Mouse (Mus musculus): ENCODE data around the gene Apoe.
A peak's percentile ranks its signal among the peaks of the same experiment; 100 is the strongest.

Gene Apoe

DNA sequence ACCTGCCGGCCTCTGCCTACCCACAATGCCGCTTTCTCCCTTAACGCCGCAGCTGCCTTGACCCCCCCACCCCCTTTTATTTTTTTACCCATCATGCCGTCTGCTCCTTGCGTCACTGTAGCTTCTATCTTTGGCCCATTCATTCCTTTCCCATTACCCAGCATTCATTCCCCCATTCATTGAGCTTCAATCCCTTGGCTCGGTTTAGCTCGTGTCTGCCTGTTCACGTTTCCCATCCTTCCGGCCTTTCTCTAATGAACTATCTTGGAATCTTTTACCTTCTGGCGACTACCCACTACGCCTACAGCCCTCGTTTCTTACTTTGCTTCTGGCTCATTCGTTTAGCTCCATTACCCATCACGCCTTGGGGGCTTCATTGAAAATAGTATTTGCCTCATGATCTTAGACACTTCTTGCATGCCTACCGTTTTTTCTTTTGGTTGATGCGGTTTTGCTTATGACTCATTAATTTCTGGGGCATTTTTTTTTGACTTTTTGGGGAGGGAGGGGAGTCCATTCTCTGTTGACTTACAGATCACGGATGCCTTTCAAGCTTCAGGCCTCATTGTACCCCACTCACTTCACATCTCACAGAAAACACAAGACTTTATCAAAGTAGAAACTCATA, 17.2 kb upstream of the Apoe start:
- DNase-seq (ENCODE audit: low read depth, low spot score) = no peak

DNA sequence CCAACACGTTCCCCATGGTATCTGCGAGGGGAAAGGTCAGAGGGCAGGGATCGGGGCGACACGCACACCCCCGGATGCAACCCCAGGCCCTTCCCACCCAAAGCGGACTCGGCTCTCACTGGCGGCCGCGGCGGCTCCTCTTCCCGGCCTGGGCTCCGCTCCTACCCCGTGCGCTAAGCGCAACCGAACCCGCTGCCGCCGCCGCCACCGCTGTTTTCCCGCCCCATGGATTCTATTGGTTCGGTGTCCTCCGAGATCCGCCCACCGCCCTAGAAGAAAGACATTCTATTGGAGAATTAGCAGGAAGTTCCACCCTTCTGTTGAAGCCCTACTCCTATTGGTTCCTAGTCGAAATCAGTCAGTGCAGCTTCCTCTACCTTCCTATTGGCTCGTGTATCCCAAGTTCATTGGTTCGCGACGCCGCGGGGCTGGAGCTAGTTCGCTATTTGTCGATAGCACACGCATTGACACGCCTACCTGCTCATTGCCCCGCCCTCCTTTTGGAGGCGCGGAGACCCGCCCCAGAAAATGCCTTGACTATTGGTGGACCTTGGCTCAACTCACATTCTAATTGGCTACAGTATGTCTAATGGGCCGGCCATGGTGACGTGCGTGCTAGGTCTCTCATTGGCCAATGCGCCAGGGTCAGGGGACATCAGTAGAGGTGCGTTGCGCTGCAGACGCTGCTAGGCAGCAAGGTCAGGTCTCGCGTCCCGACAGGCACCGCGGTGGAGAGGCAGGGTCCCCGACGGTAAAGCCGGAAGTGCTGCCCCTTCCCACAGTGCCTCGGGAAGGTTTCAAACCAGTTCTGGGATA, 16.5 kb upstream of the Apoe start, which contains the start of gene Tomm40:
Gene Tomm40 (minus strand): TSS at position 200 of the 816 bp plus-strand sequence.
- DNase-seq (ENCODE audit: low read depth, low spot score) = peak; percentile 100

DNA sequence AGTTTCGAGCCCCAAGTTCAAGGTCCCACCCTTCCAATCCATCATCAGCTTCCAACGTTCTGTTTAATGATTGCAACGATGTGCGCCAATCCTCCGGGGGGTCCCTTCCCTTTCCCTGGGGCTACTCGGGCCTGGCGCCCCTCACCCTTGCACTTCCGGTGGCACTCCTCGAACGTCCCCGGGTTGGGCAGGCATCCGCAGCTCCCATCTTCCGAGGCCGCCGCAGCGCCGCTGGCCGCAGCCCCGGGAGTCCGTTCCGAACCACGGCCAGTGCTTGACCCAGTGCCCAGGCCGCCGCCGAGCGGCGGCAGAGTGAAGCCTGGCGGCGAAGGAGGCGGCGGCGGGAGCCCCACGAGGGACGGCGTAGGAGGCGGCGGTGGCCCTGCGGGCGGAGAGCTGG, 15.8 kb upstream of the Apoe start:
- DNase-seq (ENCODE audit: low read depth, low spot score) = no peak

DNA sequence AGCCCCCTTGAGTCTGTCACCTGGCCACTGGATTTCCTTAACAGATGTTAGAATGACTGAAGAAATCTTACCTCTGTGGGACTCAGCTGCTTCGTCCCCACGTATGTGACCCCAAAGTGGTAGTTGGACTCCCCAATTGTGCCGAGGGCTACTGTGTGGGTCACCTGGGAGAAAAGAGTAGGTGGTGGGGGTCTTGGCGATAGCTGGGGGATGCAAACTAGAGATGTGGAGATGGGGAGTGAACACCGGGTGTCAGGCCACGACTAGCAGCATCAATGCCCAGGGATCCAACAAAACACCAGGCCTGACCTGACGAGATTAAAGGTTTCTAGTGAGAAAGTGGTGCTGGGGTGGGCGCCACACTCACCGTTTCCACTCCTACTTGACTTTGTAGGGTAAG, 14.6 kb upstream of the Apoe start:
- no peak for DNase-seq (ENCODE audit: low read depth, low spot score)

DNA sequence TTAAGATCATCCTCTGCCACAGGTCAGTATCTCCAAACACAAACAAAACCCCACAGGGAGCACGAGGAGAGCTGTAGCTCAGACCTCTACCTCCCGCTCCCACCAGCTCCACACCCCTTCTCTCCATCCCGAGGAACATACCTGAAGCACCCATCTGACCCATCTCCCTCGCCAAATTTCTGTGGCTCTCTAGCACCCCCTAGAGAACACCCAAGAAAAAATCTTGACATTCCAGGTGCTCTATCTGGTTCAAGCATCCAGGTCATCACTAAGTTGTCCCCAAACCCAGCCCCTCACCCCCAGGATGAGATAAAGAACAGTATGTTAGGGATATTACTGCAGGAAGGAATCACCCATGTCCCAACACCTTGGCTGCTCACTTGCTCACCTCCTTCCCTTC, 14.2 kb upstream of the Apoe start:
- peak; percentile 44 for DNase-seq (ENCODE audit: low read depth, low spot score)

DNA sequence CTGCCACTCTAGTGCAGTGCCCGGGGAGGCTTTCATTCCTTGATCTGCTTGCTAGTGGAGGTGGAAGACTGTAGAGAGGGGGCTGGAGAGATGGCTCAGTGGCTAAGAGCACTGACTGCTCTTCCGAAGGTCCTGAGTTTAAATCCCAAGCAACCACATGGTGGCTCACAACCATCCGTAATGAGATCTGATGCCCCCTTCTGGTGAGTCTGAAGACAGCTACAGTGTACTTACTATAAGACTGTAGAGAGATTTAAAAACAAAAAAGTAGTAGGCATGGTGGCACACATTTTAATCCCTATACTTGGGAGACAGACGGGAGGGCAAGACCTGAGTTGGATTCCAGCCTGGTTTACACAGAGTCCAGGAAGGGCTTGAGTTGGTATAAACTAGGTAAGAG, 13.4 kb upstream of the Apoe start:
- DNase-seq (ENCODE audit: low read depth, low spot score) = no peak

DNA sequence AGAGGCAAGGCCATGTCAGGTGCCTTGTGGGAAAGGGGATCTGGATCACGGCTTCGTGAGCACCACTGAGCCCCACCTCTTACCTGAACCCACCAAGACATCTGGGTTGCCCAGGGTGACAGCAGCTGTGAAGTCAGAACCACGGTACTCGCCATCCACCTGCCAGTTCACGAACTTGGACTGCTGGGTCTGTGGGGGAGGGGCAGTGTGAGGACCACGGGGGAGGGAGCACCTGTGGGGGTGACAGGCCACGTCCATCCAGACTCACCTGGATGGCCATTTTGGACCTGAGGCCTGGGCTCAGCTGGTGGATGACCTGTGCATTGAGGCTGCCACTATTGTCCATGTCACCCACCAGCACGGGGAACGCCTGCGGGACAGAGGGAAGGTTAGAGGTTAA, 11.7 kb upstream of the Apoe start:
- no peak for DNase-seq (ENCODE audit: low read depth, low spot score)

DNA sequence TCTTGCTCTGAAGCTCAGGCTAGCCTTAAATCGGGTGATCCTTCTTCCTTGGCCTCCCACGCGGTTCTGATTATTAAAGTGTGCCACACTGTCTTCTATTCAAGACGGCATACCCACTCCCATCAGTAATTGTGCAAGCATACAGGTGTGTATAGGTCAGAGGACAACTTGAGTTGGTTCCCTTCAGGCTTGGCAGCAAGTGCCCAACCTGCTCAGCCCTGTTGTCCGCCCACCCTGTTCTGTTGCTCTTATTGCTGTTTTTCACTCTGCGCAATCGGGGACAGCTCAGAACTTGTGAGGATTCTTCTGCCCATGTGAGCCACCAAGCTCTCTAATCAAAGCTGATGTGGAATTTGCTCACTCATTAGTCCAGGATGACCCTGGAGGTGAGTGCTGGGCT, 6.3 kb upstream of the Apoe start:
- no peak for DNase-seq (ENCODE audit: low read depth, low spot score)

DNA sequence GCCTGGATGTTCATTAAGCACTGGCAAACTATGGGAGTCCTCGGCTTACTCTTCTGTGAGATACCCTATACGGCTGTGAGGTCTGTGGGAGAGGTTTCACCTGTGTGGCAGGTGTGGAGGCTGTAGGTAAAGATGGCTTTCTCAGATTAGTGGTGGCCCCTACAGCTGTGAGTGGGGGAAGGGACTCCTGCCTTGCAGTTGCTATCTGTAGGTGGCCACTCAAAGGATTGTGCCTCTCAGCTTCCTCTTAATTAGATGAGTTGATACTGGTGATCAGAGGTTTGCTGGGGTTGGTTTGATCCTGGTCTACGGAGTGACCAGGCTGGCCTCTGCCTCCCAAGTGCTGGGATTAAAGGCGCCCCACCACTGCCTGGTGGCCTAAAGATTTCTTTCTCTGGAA, 5.5 kb upstream of the Apoe start:
- DNase-seq (ENCODE audit: low read depth, low spot score) = no peak

DNA sequence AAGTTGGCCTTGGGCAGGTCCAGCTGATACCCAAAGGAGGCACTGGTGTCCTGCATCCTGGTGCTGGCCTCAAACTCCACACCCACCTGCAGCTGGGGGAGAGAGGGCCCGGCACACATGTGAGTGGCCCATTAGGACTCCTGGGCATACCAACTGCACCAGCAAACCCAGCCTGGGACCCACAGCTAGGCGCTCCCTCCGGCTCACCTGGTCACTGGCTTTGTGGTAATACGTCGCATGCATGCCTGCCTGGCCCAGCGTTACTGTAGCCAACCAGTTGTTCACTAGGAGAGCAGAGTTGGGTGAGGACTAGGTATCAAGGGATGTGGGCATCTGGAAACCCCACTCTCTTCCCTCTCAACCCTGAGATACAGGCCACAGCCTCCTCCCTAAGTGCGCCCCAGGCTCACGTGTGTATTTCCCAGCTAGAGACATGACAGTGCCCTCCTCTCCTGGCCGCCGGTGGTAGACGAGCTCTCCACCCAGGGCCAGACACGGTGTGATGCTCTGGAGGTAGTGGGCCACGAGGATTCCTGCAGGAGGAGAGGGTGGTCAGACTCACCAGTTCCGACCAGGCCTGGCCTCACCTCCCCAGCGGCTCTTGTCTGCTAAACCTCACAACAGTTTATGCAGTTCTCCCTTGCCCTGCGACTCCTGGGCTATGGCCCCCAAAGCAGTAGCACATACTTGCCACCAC, 4.0 kb upstream of the Apoe start:
- no peak for DNase-seq (ENCODE audit: low read depth, low spot score)

DNA sequence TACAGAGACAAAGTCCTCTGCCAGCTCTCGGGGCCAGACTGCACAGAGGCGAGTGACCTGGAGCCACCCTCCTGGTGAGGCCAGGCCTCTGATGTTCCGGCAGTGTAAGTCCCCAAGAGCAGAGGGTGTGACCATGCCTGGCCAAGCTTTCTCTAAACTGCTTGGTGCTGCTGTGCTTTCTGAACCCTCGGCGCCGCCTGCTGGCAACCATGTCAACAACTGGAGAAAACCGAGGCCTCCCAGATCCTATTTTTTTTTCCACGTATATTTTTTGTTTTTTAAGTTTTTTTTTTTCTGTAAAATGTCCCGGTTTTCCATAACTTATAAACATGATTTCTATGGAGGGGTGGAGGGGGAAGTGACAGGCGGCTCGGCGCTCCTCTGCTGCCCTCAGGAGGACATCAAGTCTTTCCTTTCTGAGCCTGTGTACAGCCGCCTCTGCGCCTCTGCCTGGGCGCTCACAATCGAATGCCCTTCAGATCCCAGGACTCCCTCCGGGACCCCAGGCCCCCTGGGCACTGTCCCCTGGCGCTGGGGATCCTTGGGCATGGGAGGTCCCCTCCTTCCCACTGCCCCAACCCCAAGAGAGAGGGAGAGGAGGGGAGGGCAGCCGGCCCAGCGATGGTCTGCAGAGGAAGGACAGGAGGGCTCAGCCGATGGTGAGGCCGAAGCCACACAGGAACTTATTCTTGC, 2.2 kb upstream of the Apoe start:
- no peak for DNase-seq (ENCODE audit: low read depth, low spot score)

DNA sequence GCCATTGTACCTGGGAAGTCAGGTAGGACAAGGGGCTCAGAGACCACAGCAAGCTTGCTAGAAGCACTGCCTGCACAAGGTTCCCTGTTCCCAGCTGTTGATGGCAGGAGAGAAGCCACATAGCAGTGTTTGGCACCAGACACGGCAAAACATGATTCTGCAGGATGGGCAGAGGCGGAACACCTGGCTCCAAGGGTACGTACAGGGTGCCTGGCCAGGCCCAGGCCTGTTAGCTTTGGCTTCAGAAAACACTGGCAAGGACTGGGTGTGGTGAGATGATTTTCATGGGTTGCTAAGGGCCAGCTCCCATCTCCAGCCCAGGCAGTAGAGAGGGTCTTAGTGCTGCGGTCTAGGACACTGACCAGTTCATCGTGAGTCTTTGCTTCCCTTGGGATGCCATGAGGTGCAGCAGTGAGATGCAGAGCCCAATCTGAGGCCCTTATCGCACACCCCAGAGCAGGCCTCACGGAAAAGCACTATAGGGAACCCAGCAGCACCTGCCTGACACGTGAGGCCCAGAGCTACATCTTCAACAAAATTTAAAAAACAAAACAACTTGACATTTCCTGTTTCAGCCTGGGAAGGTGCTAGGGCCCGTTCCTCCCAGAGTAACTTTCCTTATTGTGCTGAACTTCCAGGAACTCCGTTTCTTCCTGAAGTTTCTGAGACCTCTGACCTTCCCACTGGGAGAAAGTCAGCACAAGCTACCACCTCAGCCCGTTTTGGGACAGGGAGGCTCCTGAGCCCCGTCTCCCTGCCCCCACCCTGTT, 1.5 kb upstream of the Apoe start:
- no peak for DNase-seq (ENCODE audit: low read depth, low spot score)

DNA sequence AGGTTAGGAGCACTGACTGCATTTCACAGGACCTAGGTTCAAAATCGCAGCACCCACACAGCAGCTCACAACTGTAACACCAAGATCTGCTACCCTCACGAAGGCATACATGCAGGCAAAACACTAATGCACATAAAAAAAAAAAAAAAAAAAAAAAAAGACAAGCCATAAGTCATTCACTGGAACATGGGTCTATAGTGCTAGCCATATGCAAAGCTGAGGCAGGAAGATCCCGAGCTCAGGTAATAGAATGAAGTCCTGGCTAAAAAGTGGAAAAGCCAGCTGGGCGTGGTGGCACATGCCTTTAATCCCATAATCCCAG, 800 bp upstream of the Apoe start:
- DNase-seq (ENCODE audit: low read depth, low spot score) = no peak

DNA sequence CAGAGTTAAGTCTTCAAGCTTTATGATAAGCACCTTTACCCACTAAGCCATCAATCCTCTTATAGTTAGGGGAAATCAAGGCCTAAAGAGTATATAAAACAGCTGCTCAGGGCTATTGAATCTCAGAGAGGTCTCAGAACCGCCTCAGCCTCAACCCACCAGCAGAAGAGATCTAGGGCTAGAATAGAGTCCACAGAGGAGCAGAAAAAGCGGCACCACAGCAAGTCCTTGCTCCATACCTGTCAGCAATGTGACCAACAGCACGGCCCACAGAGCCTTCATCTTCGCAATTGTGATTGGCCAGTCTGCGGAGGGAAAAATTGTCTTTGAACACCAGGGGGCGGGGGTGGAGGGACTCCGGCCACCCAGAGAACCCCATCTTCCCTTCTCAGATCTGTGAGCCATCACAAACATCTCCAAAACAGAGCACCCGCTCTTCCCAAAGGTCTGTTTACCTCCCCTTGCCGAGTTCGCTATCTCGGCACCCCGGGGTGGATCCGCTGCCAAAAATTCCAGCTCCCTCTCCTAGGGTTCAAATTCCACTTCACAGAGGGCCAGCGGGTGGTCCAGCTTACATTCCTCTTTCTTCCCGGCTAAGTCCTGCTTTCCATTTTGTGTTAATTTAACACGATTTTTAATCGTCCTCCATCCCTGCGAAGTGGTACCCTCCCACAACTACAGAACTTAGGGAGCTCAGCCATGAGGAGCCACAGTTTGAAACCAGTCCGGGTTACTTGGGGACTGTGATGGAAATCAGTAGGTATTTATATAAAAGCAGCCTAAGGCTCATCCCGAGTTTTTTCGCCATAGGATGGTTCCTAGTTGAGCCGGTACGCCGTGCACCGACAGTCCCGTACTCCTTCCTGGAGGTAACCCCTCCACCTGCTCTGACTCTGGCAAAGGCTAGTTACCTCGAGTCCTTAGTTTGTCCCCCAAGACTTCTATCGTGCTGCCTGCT, 760 bp downstream of the Apoe start:
- DNase-seq (ENCODE audit: low read depth, low spot score) = no peak

DNA sequence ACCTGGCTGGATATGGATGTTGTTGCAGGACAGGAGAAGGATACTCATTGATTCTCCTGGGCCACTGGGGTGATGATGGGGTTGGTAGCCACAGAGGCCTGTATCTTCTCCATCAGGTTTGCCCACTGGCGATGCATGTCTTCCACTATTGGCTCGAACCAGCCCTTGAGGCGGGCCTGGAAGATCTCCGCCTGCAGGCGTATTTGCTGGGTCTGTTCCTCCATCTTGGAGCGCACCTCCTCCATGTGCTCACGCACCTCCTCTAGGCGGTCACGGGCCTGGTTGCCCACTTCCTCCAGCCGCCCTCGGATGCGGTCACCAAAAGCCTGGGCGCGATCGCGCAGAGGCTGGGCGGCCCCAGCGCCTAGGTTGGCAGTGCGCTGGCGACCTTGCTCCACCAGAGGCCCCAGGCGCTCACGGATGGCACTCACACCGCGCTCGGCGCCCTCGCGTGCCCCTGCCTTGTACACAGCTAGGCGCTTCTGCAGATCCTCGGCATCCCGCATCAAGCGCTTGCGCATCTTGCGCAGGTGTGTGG, 2.6 kb downstream of the Apoe start:
- DNase-seq (ENCODE audit: low read depth, low spot score) = no peak

DNA sequence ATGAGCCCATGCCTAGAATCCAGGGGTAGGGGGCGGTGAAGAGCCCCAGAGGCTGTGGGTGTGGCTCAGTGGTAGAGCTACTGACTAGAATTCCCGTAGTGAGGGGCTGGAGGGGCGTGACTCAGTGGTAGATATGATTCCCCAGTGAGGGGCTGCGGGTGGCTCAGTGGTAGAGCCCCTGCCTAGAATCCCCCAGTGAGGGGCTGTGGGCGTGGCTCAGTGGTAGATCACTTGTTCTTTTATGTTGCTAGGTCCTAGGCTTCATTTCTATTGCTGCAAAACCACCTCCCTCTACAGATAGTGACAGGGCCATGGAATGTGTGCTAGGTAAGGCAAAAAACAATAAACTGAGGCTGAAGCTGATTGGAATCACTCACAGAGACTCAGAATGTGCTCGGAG, 3.1 kb downstream of the Apoe start:
- no peak for DNase-seq (ENCODE audit: low read depth, low spot score)

DNA sequence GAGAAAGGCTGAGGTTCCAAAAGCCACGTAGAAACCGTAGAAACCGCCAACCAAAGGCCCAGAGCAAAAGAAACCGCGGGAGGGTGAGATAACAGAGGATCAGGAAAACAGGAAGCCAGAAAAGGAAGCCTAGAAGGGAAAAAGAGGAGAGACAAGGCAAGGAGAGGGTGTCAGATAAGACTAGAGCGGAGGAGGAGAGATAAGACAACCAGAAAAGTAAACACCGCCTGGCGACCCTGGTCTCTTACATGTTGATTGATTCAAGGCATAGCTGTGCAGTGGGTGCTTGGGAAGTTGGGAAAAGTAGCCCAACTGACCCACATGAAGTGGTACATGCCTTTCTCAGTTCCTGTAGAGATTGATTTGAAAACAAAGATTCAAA, 3.8 kb downstream of the Apoe start:
- DNase-seq (ENCODE audit: low read depth, low spot score) = no peak

DNA sequence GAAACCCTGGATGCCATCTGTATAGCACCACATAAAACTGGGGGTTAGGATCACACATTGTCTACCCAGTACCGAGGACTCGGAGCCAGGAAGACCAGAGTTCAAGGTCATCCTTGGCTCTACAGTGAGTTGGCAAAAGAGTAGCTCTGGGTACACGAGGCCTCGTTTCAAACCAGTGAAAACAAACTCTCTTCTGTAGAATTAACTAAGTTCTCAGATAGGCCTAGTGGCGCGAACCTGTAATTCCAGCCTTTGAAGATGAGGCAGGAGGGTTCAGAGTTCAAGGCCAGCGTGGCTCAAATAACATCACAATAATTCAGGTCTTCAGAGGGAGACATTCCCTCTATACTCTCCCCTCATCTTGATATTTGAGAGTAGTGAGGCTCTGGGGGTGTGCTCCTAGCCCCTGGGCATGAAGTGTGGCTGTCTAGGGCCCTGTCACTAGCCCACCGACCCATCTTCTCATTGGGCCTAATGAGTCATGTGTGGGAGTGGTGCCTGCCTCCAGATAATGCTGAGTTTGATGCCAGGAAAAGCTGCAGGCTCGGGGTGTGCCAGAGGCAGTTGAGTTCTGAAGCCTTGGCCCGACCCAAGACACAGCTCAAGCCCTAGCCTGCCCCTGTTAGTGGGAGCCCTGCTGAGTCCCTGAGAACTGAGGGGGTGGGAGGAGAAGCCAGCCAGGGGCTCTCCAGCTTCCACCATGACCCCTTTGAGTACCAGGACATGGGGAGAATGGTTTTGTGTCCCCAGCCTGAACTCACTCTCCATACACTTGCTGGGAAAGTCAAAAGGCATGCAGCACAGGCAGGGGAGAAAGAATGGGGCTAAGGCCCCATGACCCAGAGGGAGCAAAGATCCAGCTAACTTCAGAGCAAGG, 4.4 kb downstream of the Apoe start:
- DNase-seq (ENCODE audit: low read depth, low spot score) = no peak

DNA sequence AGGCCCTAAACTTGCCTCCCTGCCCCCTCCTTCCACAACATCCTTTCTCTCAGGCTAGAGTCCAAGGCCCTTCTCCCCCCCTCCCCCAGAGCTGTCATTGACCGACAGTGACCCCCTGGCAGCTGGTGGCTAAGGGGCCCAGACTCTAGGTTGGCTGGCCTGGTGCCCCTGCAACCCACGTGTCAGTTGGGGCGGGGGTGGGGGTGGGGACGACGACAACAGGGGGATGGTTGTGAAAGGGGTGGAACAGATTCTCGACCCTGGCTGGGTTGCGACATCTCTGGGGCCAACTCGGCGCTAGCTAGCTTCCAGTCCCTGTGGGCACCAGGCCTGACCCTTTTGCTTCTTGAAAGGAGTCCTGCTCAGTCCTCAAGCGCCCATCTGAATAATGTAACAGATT, 5.6 kb downstream of the Apoe start:
- DNase-seq (ENCODE audit: low read depth, low spot score) = no peak

Measured in CD4-positive helper T cell, adult 2 months (primary cell).